Mouse (Mus musculus) cerebellum, adult 9-10 months (tissue): Measurements from ENCODE around the gene Ugt2b1.
"Not testable (repeated sequence)": the region's sequence is repeated elsewhere in the genome, so short reads cannot be mapped to it uniquely, and the experiment has no call there.

Source experiments
- DNase-seq: peaks from one replicate; pipeline ENCODE4 v3.0.0; 2022

Ugt2b1 gene

DNA sequence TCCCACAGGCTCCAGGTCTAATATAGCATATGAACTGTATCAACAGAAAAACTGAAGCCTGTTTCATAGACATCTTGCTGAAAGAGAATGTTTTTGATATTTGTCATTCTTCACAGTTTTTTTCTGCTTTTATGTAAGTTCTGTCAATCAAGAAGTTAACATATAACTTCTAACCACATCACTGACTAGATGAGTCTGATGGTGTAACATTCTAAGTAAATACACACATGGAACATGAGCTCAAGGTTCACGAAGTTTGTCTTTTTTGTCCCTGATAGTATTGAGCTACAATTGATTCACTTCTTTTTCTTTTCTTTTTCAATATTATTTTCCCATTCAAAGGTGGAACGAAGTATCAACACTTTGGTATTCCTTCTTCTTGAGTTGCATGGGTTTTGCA is at the start of gene Ugt2b1:
TSS of gene Ugt2b1 (minus strand) at position 105 of the 400 bp plus-strand sequence.
- no peak for DNase-seq

DNA sequence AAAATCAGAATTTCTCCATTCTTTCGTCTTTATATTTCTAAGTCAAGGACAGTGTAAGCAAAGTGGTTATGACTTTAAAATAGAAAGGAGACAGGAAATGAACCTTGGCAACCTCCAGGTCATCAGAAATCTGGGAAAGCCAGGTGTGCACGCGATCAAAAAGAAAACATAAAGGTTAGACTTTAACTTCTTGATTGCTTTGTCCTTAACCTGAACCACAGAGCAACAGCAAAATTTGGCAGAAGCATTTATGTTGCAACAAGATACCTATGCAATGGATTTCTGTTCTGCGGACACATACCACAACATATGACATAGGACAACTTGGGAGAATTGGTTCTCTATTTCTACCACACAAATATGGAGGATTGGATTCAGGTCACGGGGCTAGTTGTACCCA is 40.9 kb upstream of the Ugt2b1 start:
- not testable (repeated sequence) for DNase-seq

DNA sequence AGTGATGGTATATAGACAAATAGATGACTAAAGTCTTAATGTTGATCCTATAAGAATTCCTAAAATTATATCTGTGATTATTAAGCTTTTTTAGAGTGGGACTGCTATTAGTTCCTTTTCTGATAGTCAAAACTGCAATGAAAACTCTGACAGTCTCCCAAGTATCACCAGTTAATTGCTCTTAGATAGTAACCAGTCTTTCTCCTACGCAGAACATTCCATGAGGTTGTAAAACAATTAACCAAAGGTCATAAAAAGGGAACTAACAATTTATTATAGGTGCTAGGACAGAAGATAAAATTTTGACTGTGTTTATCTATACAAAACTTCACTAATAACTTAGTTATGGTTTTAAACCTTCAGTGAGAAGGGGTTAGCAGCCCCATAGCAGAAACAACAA is 36.5 kb upstream of the Ugt2b1 start:
- DNase-seq, result not testable (repeated sequence)

DNA sequence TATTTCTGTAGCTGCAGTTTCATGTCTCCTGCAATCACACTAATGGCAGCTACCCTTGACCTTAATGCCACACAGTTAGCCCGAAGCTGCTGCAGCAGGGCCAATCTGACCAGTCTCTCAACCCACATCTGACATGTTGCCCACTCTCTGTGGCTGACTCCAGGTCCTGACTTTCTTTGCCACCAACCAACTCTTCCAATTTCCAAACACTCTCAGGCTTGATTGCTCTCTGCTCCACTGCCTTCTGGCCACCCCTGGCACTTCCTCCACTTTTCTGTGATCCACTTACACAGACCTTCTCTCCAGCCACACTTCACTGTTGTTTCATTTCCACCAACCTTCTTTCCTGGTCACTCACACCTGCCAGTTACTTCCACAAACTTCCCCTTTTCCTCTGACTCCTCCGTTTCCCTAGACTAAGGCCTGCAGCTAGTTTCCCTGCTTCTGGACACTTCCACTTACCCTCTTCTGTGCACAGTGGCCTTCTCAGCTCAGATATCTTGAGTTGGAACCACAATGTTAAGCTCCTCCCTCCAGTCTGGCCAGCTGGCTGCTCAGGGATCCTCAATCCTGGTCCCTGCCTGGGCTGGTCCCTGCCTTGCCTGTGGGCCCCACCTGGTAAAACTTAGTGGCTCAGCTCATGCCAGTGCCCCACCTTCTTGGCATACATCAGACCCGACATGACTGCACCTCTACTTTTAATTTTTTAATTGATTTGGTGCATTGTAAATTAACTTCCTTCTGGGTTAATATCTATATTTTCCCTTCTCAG is 35.4 kb upstream of the Ugt2b1 start:
- DNase-seq, result no peak

DNA sequence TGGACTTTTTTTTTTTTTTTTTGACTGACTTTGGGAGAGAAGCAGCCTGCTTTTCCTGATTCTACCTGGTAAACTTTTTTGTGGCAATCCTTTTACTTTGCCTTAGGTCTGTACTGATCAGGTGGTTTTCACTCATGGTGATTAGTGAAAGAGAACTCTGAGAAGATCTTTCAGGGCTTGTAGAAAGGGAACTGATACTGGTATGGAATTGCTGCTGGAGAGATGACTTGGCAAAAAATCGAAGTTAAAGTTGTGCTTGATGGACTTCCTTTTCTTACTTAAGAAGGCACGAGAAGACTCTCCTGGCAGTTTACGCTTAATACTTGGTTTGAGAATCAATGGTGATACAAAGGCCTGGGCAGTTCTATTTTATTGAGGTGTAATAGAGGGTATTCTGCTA is 34.2 kb upstream of the Ugt2b1 start:
- DNase-seq, result no peak

DNA sequence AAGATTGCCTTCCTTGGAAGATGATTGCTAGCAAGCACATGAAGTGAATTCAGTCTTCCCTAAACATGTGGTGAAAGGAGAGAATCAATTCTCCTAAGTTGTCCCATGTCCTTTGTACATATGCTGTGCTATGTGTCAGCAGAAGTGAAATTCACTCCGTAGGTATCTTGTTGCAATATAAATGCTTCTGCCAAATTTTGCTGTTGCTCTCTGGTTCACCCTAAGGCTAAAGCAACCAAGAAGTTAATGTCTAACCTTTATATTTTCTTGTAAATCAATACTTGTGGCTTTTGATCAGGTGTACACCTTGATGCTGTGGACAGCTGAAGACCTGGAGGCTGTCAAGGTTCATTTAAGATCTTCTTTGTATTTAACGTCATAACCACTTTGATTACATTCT is 15.8 kb upstream of the Ugt2b1 start:
- no peak for DNase-seq

DNA sequence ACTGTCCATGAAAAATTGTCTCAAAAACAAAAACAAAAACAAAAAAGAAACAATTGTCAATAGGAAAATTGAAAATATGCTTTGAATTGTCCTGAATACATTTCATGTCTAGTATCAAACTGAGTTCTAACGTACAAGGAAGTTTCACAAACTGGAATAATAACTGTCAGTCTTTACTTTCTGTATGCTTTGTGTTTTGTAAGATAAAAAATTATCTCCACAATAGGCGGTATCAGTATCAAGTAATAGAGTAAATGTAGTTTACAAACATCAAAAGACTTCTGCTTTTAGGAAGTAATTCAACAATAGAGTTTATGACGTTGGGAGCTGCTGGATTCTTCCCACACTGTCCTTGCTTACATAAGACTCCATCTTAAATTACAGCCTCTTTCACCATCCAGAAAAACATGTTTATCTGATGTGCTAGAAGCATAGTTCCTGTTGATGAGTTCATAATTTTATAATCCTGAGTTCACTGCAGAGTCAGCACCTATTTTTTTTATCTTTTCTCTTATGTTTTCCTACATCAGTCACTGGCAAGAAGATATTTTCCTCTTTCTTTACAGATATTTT is 5.6 kb downstream of the Ugt2b1 start:
- DNase-seq, result no peak

DNA sequence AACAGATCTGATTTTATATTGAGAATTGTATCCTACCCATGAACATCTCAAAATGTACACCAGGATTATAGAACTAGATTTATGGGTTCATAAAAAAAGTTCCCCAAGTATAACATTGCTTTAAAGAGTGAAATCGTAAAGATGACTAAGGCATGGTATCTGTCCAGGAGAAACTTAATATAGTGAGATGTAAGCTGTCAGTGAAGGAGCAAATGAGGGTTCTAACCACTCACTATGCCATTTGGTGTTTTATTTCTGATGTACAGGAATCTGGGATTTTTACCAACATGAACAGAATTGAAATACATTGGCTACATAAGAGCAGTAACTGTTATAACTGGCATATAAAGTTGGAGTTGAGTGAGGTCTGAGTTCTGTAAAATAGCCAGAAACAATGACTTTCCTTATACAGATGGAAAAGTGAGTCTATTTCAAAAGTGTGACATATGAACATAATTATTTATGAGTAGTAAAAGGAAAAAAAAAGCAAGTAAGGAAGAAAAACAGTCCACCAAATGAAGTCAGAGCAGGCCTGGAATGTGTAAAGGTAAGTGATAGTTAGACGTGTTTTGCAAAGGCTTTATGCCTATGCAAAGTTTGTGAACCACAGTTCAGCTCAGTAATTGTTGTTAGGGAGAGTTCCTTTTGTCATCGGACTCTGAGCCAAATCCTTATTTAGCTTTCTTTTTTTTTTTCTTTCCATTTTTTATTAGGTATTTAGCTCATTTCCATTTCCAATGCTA is 14.8 kb downstream of the Ugt2b1 start:
- no peak for DNase-seq

DNA sequence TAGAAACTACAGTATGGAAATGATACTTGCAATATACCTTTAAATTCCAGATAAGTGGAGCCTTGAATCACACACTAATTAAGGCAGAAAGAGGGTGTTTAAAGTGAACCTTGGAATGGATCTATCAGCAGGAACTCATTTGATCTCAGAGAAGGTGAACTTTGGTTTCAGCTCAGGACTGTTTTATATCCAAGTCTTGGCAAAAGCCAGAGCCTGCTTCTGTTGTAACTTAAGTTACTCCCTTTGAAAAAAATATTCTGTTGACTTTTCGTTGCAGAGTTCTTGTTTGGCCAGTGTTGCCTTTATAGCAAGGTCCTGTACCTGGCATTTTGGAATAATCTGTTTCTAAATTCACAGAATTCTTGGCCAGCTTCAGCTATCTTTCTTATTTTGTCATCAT is 15.6 kb downstream of the Ugt2b1 start:
- DNase-seq, result no peak

DNA sequence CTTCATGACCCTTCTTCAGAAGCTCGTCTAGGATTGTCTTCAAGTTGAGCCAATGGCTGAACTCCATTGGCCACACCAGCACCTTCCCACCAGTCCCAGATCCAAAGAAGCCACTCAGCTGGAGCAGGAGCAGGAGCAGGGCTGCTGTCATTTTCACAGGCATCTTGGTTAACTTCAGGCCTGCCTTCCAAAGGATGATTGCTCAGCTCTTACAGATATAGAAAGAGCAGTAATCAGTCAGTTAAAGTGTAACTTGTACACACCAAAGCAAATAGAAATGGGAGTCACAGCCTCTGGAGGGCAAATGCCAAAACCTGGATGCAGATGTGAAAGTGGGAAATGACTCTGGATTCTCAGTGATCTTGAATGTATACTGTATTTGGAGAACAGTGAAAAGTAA is 19.6 kb downstream of the Ugt2b1 start, which contains the start of gene Ugt2b34:
TSS of gene Ugt2b34 (minus strand) at position 180 of the 400 bp plus-strand sequence.
- DNase-seq, result no peak

DNA sequence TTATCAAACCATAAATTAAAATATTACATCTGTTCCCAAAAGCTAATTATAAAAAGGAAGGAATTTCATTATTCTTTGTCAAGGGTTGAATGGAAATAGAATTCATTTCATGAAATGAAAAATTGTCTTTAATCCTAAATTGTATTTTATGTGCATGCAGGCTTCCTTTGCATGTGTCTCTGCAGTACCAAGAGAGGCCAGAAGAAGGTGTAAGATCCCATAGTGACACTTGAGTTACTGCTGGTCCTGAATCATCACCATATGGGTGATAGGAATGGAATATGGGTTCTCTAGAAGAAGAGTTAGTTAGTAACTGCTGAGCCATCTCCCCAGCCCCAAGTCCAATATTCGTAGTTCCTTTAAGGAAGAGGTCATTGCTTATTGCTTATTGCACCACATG is 36.4 kb downstream of the Ugt2b1 start:
- no peak for DNase-seq

DNA sequence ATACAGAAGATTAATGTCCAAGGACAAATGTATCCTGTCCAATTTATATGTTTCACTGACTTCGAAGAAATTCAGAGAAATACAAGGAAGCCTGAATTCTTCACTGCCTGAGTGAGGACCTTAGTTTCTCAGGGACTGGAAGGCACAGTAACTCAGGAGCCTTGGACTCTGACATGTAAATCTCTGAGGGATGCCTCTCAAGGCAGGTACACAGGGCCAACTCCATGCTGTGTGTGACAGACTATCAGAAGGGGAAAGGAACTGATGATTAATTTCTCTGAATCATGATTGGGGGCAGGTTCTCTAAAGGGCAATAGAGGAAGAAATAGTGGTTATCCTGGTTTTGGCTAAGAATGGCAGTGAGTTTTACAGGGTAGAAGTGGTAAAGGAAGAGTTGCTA is 37.9 kb downstream of the Ugt2b1 start:
- DNase-seq, result no peak

DNA sequence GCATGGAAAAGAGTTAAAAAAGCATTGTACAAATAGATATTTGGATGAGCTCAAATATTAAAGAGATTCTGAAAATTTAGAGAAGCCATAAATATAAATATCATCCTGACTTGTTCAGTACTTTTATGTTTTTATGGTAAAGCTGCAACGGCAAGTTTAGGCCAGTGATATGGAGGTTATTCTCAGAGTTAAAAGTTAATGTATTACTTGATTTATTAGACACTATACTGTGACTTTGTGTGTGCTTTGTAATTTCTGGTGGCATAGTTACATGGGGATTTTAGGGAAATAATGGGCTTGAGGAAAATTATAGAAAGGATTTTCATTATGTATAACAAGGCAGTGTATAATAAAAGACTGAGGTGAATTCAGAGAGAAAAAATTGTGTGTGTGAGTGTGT is 39.2 kb downstream of the Ugt2b1 start:
- no peak for DNase-seq

DNA sequence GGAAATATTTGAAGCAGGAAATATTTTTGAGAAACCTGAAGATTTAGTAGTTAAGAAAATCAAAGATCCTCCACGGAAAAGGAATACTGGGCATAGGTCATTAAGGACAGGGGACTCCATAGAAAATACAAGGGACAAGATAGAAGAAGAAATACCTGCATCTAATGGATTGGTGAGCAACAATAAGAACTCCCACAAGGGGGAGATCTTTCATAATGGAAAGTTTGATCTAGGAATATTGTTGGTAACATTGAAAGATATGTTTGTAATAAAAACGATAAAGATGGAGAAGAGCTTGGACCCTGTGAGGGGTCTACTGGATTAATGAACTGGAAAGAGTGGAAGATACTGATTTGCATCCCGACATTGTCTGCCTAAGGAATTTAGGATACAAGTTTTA is 39.7 kb downstream of the Ugt2b1 start:
- peak; percentile 2 for DNase-seq

DNA sequence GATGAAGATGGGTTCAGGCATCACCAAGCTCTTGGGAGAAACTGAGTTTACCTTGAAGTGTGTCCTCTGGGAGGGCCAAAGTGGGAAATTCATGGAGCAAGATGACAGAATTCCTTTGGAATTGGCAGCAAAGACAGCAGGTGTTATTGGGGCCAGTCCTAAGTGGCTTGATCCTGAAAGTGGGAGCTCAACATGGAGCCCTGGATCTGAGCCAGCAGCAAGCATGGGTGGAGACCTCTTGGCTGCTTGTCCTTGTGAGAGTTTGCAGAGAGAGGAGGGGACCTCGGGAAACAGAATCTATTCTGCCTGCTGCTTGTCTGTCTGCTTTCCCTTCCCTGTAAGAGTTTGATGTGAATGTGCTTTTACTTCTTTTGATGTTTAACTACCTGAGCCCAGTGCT is 54.5 kb downstream of the Ugt2b1 start:
- no peak for DNase-seq
